Mouse (Mus musculus) midbrain, embryonic 13.5 days (tissue): ENCODE measurements around the gene Timp2. TPM values are rescaled to one million over a fixed set of nuclear protein-coding genes. Genes with fewer than 3 reads are reported as not detected.
"Not testable (repeated sequence)": the region's sequence is repeated elsewhere in the genome, so short reads cannot be mapped to it uniquely, and the experiment has no call there.

Experiments used
- ATAC-seq: fragments of 200-750 bp; cut with Nextera tagmentation; 2 replicates; pipeline ENCODE4 v1.8.0; 2017; ENCODE audit warnings: mild to moderate bottlenecking, moderate TSS enrichment, moderate library complexity
- H3K27ac ChIP-seq: fragments of 300-500 bp; sonication (generic); 2 replicates; pipeline ENCODE4 v1.5.1; 2015; ENCODE audit warnings: inconsistent platforms, mild to moderate bottlenecking, moderate library complexity
- H3K27me3 ChIP-seq: fragments of 300-500 bp; sonication (generic); 2 replicates; pipeline ENCODE4 v1.6.1; 2015; ENCODE audit warnings: mild to moderate bottlenecking, inconsistent platforms
- H3K36me3 ChIP-seq: fragments of 300-500 bp; sonication (generic); 2 replicates; pipeline ENCODE4 v1.6.1; 2015; ENCODE audit warnings: mild to moderate bottlenecking, inconsistent platforms
- H3K4me1 ChIP-seq: fragments of 300-500 bp; sonication (generic); replicated peaks from 2 replicates; pipeline ENCODE4 v1.6.1; 2015; ENCODE audit warnings: inconsistent platforms
- H3K4me2 ChIP-seq: fragments of 300-500 bp; sonication (generic); replicated peaks from 2 replicates; pipeline ENCODE4 v1.6.1; 2015; ENCODE audit warnings: moderate library complexity, mild to moderate bottlenecking, inconsistent platforms
- H3K4me3 ChIP-seq: fragments of 300-500 bp; sonication (generic); replicated peaks from 2 replicates; pipeline ENCODE4 v1.5.1; 2015; ENCODE audit warnings: mild to moderate bottlenecking, inconsistent platforms
- H3K9ac ChIP-seq: fragments of 300-500 bp; sonication (generic); replicated peaks from 2 replicates; pipeline ENCODE4 v1.6.1; 2015; ENCODE audit warnings: mild to moderate bottlenecking, inconsistent platforms
- H3K9me3 ChIP-seq: fragments of 300-500 bp; sonication (generic); 2 replicates; pipeline ENCODE4 v1.6.1; 2016; ENCODE audit warnings: mild to moderate bottlenecking, inconsistent platforms
- WGBS: fragments of 180-500 bp; shearing (Covaris S2); methylation state at CpG from one replicate; pipeline ENCODE4 v1.1.7; 2015; 5-methylcytosine and 5-hydroxymethylcytosine counted together
- polyA plus RNA-seq: library from polyadenylated mRNA; unstranded; fragments of >200 nt; fragmentation: Nextera tagmentation; extraction: Ambion mirVana; gene quantifications from 2 replicates; pipeline ENCODE4 v1.2.1, GENCODE M21; 2015

Timp2 gene
- polyA plus RNA-seq, 1 experiment from 2014 or later = 42.2 TPM

GRCm38 (mm10) chr11:118307962-118308361, 47.6 kb downstream of the Timp2 start:
- not testable (repeated sequence) for H3K27me3 ChIP-seq, H3K27ac ChIP-seq, H3K9ac ChIP-seq, H3K4me2 ChIP-seq, H3K4me3 ChIP-seq, H3K4me1 ChIP-seq, ATAC-seq
- Histone ChIP-seq H3K9me3 (peaks cover 10% of the 10 kb centered on the region; the same call in 1 of the 2 replicates), H3K36me3 (peaks cover 52% of the 10 kb centered on the region)
- 77% methylated on average over 2 of the region's 2 CpGs for WGBS

- not testable (repeated sequence) for H3K4me2 ChIP-seq, H3K4me1 ChIP-seq, H3K9ac ChIP-seq, H3K4me3 ChIP-seq, H3K27me3 ChIP-seq, H3K27ac ChIP-seq, ATAC-seq
- peaks cover 10% of the 10 kb centered on the region; the same call in 1 of the 2 replicates for H3K9me3 ChIP-seq
- H3K36me3 ChIP-seq = peaks cover 31% of the 10 kb centered on the region
- 93% methylated on average over 4 of the region's 4 CpGs for WGBS
These were observed 51.6 kb downstream of the Timp2 start for GRCm38 (mm10) chr11:118303959-118304358.

GRCm38 (mm10) chr11:118298810-118299209, 56.7 kb downstream of the Timp2 start:
- ATAC-seq = no peak
- Histone ChIP-seq H3K4me3 (no peak overlapping the region), H3K27me3 (no peaks in the 10 kb centered on the region), H3K27ac (no peak overlapping the region), H3K9ac (no peak overlapping the region), H3K36me3 (peaks cover 17% of the 10 kb centered on the region; the same call in 1 of the 2 replicates), H3K4me2 (no peak overlapping the region), H3K4me1 (peaks cover 5% of the 10 kb centered on the region; the same call in 1 of the 2 replicates), H3K9me3 (no peaks in the 10 kb centered on the region)
- 84% methylated on average over 2 of the region's 2 CpGs for WGBS

GRCm38 (mm10) chr11:118297967-118298366, 57.6 kb downstream of the Timp2 start:
- no peak overlapping the region for H3K4me3 ChIP-seq
- H3K4me1 ChIP-seq = peaks cover 5% of the 10 kb centered on the region; the same call in 1 of the 2 replicates
- H3K9ac ChIP-seq = no peak overlapping the region
- H3K27ac ChIP-seq = no peak overlapping the region
- ATAC-seq = no peak
- WGBS = 87% methylated on average over 3 of the region's 3 CpGs
- H3K4me2 ChIP-seq = no peak overlapping the region
- H3K27me3 ChIP-seq = no peaks in the 10 kb centered on the region
- H3K36me3 ChIP-seq = peaks cover 9% of the 10 kb centered on the region; the same call in 1 of the 2 replicates
- no peaks in the 10 kb centered on the region for H3K9me3 ChIP-seq

- no peak overlapping the region for H3K27ac ChIP-seq
- no peak overlapping the region for H3K9ac ChIP-seq
- ATAC-seq = no peak
- H3K27me3 ChIP-seq = no peaks in the 10 kb centered on the region
- no peak overlapping the region for H3K4me3 ChIP-seq
- H3K36me3 ChIP-seq = no peaks in the 10 kb centered on the region
- no peak overlapping the region for H3K4me2 ChIP-seq
- WGBS = 56% methylated on average over 2 of the region's 2 CpGs
- H3K4me1 ChIP-seq = peaks cover 10% of the 10 kb centered on the region
- no peaks in the 10 kb centered on the region for H3K9me3 ChIP-seq
These were observed 60.5 kb downstream of the Timp2 start for GRCm38 (mm10) chr11:118295026-118295425.

- Histone ChIP-seq H3K4me3 (no peak overlapping the region), H3K36me3 (peaks cover under 1% of the 10 kb centered on the region; the same call in 1 of the 2 replicates), H3K9ac (no peak overlapping the region), H3K9me3 (no peaks in the 10 kb centered on the region), H3K4me1 (peaks cover 26% of the 10 kb centered on the region), H3K4me2 (no peak overlapping the region), H3K27ac (no peak overlapping the region), H3K27me3 (no peaks in the 10 kb centered on the region)
- ATAC-seq = no peak
- 54% methylated on average over 6 of the region's 6 CpGs for WGBS
These were observed 62.9 kb downstream of the Timp2 start for GRCm38 (mm10) chr11:118292671-118293070.

- peak within 1 kb of the TSS; percentile 92 for H3K9ac ChIP-seq
These were observed 65.3 kb downstream of the Timp2 start, which contains the start of gene Usp36 for GRCm38 (mm10) chr11:118289999-118290889. Usp36 (minus strand) TSS chr11:118290244.

GRCm38 (mm10) chr11:118289562-118289961, 66.0 kb downstream of the Timp2 start:
- Histone ChIP-seq H3K27ac (peak overlapping the region; percentile 78), H3K27me3 (no peaks in the 10 kb centered on the region), H3K4me3 (peak overlapping the region; percentile 85), H3K9ac (peak overlapping the region; percentile 92), H3K4me1 (peaks cover 23% of the 10 kb centered on the region), H3K4me2 (peak overlapping the region; percentile 95), H3K36me3 (peaks cover 32% of the 10 kb centered on the region), H3K9me3 (no peaks in the 10 kb centered on the region)
- under 1% methylated on average over 22 of the region's 22 CpGs for WGBS
- peak; percentile 25 for ATAC-seq

More at GRCm38 (mm10) chr11:118289999-118290889, 65.3 kb downstream of the Timp2 start, which contains the start of gene Usp36:
- Histone ChIP-seq H3K27me3 (no peaks in the 10 kb centered on the region), H3K27ac (peak within 1 kb of the TSS; percentile 89), H3K4me3 (peak within 1 kb of the TSS; percentile 85), H3K9me3 (no peaks in the 10 kb centered on the region), H3K4me1 (peaks cover 26% of the 10 kb centered on the region), H3K36me3 (peaks cover 25% of the 10 kb centered on the region), H3K4me2 (peak within 1 kb of the TSS; percentile 95)
- WGBS = 1% methylated on average over 68 of the region's 68 CpGs
- ATAC-seq = peak; percentile 99

GRCm38 (mm10) chr11:118289037-118289511, 66.5 kb downstream of the Timp2 start:
- H3K9ac ChIP-seq = peak overlapping the region; percentile 92
- peak overlapping the region; percentile 85 for H3K4me3 ChIP-seq
- H3K9me3 ChIP-seq = no peaks in the 10 kb centered on the region
- no peak for ATAC-seq
- peak overlapping the region; percentile 26; the same call in 1 of the 2 replicates for H3K27ac ChIP-seq
- H3K27me3 ChIP-seq = no peaks in the 10 kb centered on the region
- peaks cover 23% of the 10 kb centered on the region for H3K4me1 ChIP-seq
- peaks cover 37% of the 10 kb centered on the region for H3K36me3 ChIP-seq
- WGBS = 1% methylated on average over 16 of the region's 16 CpGs
- H3K4me2 ChIP-seq = peak overlapping the region; percentile 95

- 93% methylated on average over 9 of the region's 9 CpGs for WGBS
- Histone ChIP-seq H3K4me2 (no peak overlapping the region), H3K27me3 (no peaks in the 10 kb centered on the region), H3K27ac (no peak overlapping the region), H3K9ac (no peak overlapping the region), H3K36me3 (peaks cover 52% of the 10 kb centered on the region), H3K9me3 (no peaks in the 10 kb centered on the region), H3K4me3 (no peak overlapping the region), H3K4me1 (peaks cover 23% of the 10 kb centered on the region)
- no peak for ATAC-seq
These were observed 68.0 kb downstream of the Timp2 start for GRCm38 (mm10) chr11:118287573-118287972.

GRCm38 (mm10) chr11:118286434-118286833, 69.1 kb downstream of the Timp2 start:
- no peak overlapping the region for H3K27ac ChIP-seq
- H3K4me2 ChIP-seq = no peak overlapping the region
- no peak overlapping the region for H3K4me3 ChIP-seq
- no peak overlapping the region for H3K9ac ChIP-seq
- 97% methylated on average over 9 of the region's 9 CpGs for WGBS
- no peaks in the 10 kb centered on the region for H3K27me3 ChIP-seq
- no peak for ATAC-seq
- peaks cover 23% of the 10 kb centered on the region for H3K4me1 ChIP-seq
- H3K36me3 ChIP-seq = peaks cover 63% of the 10 kb centered on the region
- H3K9me3 ChIP-seq = no peaks in the 10 kb centered on the region

- H3K9ac ChIP-seq = no peak overlapping the region
- H3K4me2 ChIP-seq = no peak overlapping the region
- peaks cover 22% of the 10 kb centered on the region for H3K4me1 ChIP-seq
- H3K36me3 ChIP-seq = peaks cover 69% of the 10 kb centered on the region
- ATAC-seq = no peak
- H3K4me3 ChIP-seq = no peak overlapping the region
- H3K27me3 ChIP-seq = no peaks in the 10 kb centered on the region
- WGBS = 92% methylated on average over 13 of the region's 13 CpGs
- H3K9me3 ChIP-seq = no peaks in the 10 kb centered on the region
- H3K27ac ChIP-seq = no peak overlapping the region
These were observed 69.7 kb downstream of the Timp2 start for GRCm38 (mm10) chr11:118285791-118286190.
